Comparison of ENCODE assay signal across 10 mouse cellular contexts in genomic region chr11:24202641-24203361, GRCm38 (mm10).
DNase-seq lines count a peak whose midpoint lies in the region; ATAC-seq and TF ChIP-seq lines count a peak whose summit lies in the region.
"Had no signal": no experiment of that assay in that cellular context is flagged by ENCODE, and none has a peak within 500 bp of the region (broad histone marks: within the 10 kb centered on the region; RNA-seq: fewer than 3 reads in every experiment).

No protein-coding gene starts in this region.

- no peaks in the 10 kb centered on the region for H3K9me3 ChIP-seq in heart, embryonic 13.5 days
- no peaks in the 10 kb centered on the region for H3K9me3 ChIP-seq in liver, embryonic 16.5 days (replicated peaks; ENCODE audit: control insufficient read depth, low read length)
- H3K9me3 ChIP-seq: hindbrain, embryonic 15.5 days had no signal

- peak overlapping the region; percentile 34; the same call in 1 of the 2 replicates for H3K9ac ChIP-seq in heart, embryonic 13.5 days
- no peak overlapping the region for H3K9ac ChIP-seq in liver, embryonic 16.5 days (ENCODE audit: low read depth, low read length)
- H3K9ac ChIP-seq: hindbrain, embryonic 15.5 days had no signal

- peaks cover 40% of the 10 kb centered on the region for H3K4me1 ChIP-seq in heart, embryonic 13.5 days
- H3K4me1 ChIP-seq in liver, embryonic 16.5 days (ENCODE audit: control insufficient read depth, low read depth, low read length), result no peaks in the 10 kb centered on the region; the same call in 1 of the 2 replicates
- H3K4me1 ChIP-seq: hindbrain, embryonic 15.5 days had no signal

- 0 out of 2 replicates have a peak, but pooled peaks have one; percentile 15 for ATAC-seq in heart, embryonic 13.5 days (ENCODE audit: extremely low read depth, insufficient number of reproducible peaks, low FRiP score, low TSS enrichment)
- peak; percentile 62 for ATAC-seq in liver, embryonic 16.5 days (ENCODE audit: low read depth)
- ATAC-seq: CD4-positive, CD25-positive, alpha-beta regulatory T cell, adult 4 months had no signal

- no peaks in the 10 kb centered on the region for H3K27me3 ChIP-seq in heart, embryonic 13.5 days (replicated peaks)
- H3K27me3 ChIP-seq in liver, embryonic 16.5 days (ENCODE audit: control insufficient read depth, insufficient read depth, low read depth, low read length), result no peaks in the 10 kb centered on the region
- H3K27me3 ChIP-seq: hindbrain, embryonic 15.5 days had no signal

- 12% methylated on average over 7 of the region's 7 CpGs for WGBS in heart, embryonic 13.5 days
- WGBS in liver, embryonic 16.5 days (ENCODE audit: insufficient replicate concordance), result 40% methylated on average over 7 of the region's 7 CpGs

- no peaks in the 10 kb centered on the region for H3K36me3 ChIP-seq in heart, embryonic 13.5 days
- no peaks in the 10 kb centered on the region for H3K36me3 ChIP-seq in liver, embryonic 16.5 days (ENCODE audit: control insufficient read depth, insufficient read depth)
- H3K36me3 ChIP-seq: hindbrain, embryonic 15.5 days had no signal

- no peak for TF ChIP-seq CTCF in brain, embryonic 14.5 days (IDR thresholded peaks at IDR 0.05; ENCODE audit: borderline replicate concordance, extremely low read depth, insufficient read depth, insufficient read length)

- H3K4me2 ChIP-seq in heart, embryonic 13.5 days, result peak overlapping the region; percentile 50
- no peak overlapping the region for H3K4me2 ChIP-seq in liver, embryonic 16.5 days (ENCODE audit: low read depth, low read length)
- H3K4me2 ChIP-seq: hindbrain, embryonic 15.5 days had no signal

- peak overlapping the region; percentile 82 for H3K27ac ChIP-seq in heart, embryonic 13.5 days (replicated peaks)
- no peak overlapping the region for H3K27ac ChIP-seq in liver, embryonic 16.5 days (ENCODE audit: low read length)
- H3K27ac ChIP-seq: hindbrain, embryonic 15.5 days had no signal

- TF ChIP-seq POLR2A in brain, embryonic 14.5 days (IDR thresholded peaks at IDR 0.05; ENCODE audit: borderline replicate concordance, extremely low read depth, insufficient read depth, insufficient read length, poor library complexity, severe bottlenecking), result no peak

- H3K4me3 ChIP-seq in heart, embryonic 13.5 days, result no peak overlapping the region
- H3K4me3 ChIP-seq in liver, embryonic 16.5 days (ENCODE audit: low read depth, low read length), result no peak overlapping the region
- H3K4me3 ChIP-seq: hindbrain, embryonic 15.5 days had no signal

- no peak for DNase-seq in heart, adult 8-10 months (ENCODE audit: low spot score)
- peak; percentile 36 for DNase-seq in lung, postnatal 10 days
- no peak for DNase-seq in lung, adult 18-20 months
- peak; percentile 34 for DNase-seq in brain, embryonic 14.5 days (ENCODE audit: low read depth)
- no peak for DNase-seq in left cerebral cortex, postnatal 36 days (ENCODE audit: low spot score in 2 of 2)
- DNase-seq in frontal cortex, postnatal 10 days (ENCODE audit: low spot score in 2 of 2), result no peak

- intact Hi-C loops in left cerebral cortex, postnatal 36 days (cut with DNase I), result no loop called here

Comparison
In these comparisons a context has a peak if more than half of its experiments do, and no peak if none do; other contexts are left out.
1. DNase-seq: peak in lung, postnatal 10 days (single experiment) and brain, embryonic 14.5 days (single experiment); none in heart, adult 8-10 months (single experiment), lung, adult 18-20 months (0 of 2), left cerebral cortex, postnatal 36 days (0 of 2) and frontal cortex, postnatal 10 days (0 of 2).